Mouse (Mus musculus) adrenal gland, postnatal 4 days (tissue): Measurements from ENCODE around the gene Cacna1a. TPM values are rescaled to one million over a fixed set of nuclear protein-coding genes. Genes with fewer than 3 reads are reported as not detected.
A peak's percentile ranks its signal among the peaks of the same experiment; 100 is the strongest.
"Not testable (repeated sequence)": the region's sequence is repeated elsewhere in the genome, so short reads cannot be mapped to it uniquely, and the experiment has no call there.

Experiments used
- DNase-seq, 2 experiments: peaks; one replicate each; pipeline ENCODE4 v3.0.0; 2021 to 2022; ENCODE audit warnings: low spot score in 2 of 2, mixed read lengths in 2 of 2
- total RNA-seq, 2 experiments: library from RNA; stranded (reverse); gene quantifications; 2 replicates each; pipeline ENCODE4 v1.2.3; 2021

Gene Cacna1a
- total RNA-seq, 2 experiments from 2014 or later: 14.8 to 15.6 TPM

GRCm38 (mm10) chr8:84657680-84658079 lies 269.4 kb downstream of the Cacna1a start:
- no peak for DNase-seq

- DNase-seq: no peak
Measured at GRCm38 (mm10) chr8:84658951-84659350, 270.7 kb downstream of the Cacna1a start.

GRCm38 (mm10) chr8:84659936-84660818 lies 271.9 kb downstream of the Cacna1a start:
- DNase-seq: no peak

GRCm38 (mm10) chr8:84660819-84661457 lies 272.7 kb downstream of the Cacna1a start:
- DNase-seq: peak in 1 of 2 experiments; percentile 33

- peak; percentile 61 to 76 for DNase-seq
Measured at GRCm38 (mm10) chr8:84661458-84661871, 273.2 kb downstream of the Cacna1a start.

GRCm38 (mm10) chr8:84661961-84662571 lies 273.8 kb downstream of the Cacna1a start:
- DNase-seq: no peak

- DNase-seq: peak; percentile 86 to 89
Measured at GRCm38 (mm10) chr8:84662581-84663065, 274.4 kb downstream of the Cacna1a start, which contains the start of gene Ier2. Ier2 (minus strand) TSS chr8:84662852.

GRCm38 (mm10) chr8:84663483-84664327 lies 275.5 kb downstream of the Cacna1a start:
- DNase-seq: peak; percentile 82 to 87

GRCm38 (mm10) chr8:84664566-84665384 lies 276.5 kb downstream of the Cacna1a start:
- peak; percentile 48 to 60 for DNase-seq

GRCm38 (mm10) chr8:84665385-84665893 lies 277.2 kb downstream of the Cacna1a start:
- no peak for DNase-seq

- no peak for DNase-seq
Measured at GRCm38 (mm10) chr8:84668081-84668480, 279.8 kb downstream of the Cacna1a start.

- no peak for DNase-seq
Measured at GRCm38 (mm10) chr8:84668731-84669485, 280.7 kb downstream of the Cacna1a start.

GRCm38 (mm10) chr8:84670295-84671006 lies 282.2 kb downstream of the Cacna1a start:
- not testable (repeated sequence) for DNase-seq

GRCm38 (mm10) chr8:84677305-84677704 lies 289.1 kb downstream of the Cacna1a start:
- no peak for DNase-seq

GRCm38 (mm10) chr8:84681476-84681875 lies 293.2 kb downstream of the Cacna1a start:
- DNase-seq: no peak

GRCm38 (mm10) chr8:84682257-84682656 lies 294.0 kb downstream of the Cacna1a start:
- DNase-seq: no peak

- DNase-seq: no peak
Measured at GRCm38 (mm10) chr8:84684537-84684936, 296.3 kb downstream of the Cacna1a start.
